Mouse (Mus musculus) MN1 (cell line): ENCODE results near the gene Il11ra1.
A peak's percentile ranks its signal among the peaks of the same experiment; 100 is the strongest.
"Not testable (repeated sequence)": the region's sequence is repeated elsewhere in the genome, so short reads cannot be mapped to it uniquely, and the experiment has no call there.

Experiments used
- DNase-seq: peaks from one replicate; pipeline ENCODE4 v3.0.0-alpha.2; 2016; ENCODE audit warnings: low spot score

The Il11ra1 gene

GRCm38 (mm10) chr4:41699783-41700182 lies at the start of gene Il11ra1:
TSS of gene Il11ra1 (plus strand) at chr4:41699989.
- not testable (repeated sequence) for DNase-seq

- peak; percentile 72 for DNase-seq
These were observed 46.5 kb upstream of the Il11ra1 start for GRCm38 (mm10) chr4:41653296-41653695.

- no peak for DNase-seq
These were observed 46.1 kb upstream of the Il11ra1 start for GRCm38 (mm10) chr4:41653730-41654129.

GRCm38 (mm10) chr4:41654217-41654616 lies 45.6 kb upstream of the Il11ra1 start:
- DNase-seq: peak; percentile 63

DNA sequence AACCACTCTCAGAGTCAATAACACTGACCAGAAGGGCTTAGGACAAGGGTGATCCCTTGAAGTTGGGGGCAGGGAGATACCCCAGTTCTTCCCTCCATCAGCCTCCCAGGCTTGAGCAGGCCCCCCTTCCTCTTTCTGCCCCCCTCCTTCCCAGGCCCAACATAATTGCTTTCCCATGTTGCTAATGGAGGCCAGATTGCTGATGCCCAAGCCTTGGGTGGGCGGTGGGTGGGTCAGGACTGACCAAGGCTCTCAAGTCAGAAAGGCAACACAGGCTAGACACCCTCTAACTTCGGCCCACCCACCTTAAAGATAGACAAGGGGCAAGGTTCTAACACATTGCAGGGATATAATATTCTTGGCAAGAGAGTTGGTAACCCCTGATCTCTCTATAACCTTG lies 44.3 kb upstream of the Il11ra1 start:
- DNase-seq: no peak

DNA sequence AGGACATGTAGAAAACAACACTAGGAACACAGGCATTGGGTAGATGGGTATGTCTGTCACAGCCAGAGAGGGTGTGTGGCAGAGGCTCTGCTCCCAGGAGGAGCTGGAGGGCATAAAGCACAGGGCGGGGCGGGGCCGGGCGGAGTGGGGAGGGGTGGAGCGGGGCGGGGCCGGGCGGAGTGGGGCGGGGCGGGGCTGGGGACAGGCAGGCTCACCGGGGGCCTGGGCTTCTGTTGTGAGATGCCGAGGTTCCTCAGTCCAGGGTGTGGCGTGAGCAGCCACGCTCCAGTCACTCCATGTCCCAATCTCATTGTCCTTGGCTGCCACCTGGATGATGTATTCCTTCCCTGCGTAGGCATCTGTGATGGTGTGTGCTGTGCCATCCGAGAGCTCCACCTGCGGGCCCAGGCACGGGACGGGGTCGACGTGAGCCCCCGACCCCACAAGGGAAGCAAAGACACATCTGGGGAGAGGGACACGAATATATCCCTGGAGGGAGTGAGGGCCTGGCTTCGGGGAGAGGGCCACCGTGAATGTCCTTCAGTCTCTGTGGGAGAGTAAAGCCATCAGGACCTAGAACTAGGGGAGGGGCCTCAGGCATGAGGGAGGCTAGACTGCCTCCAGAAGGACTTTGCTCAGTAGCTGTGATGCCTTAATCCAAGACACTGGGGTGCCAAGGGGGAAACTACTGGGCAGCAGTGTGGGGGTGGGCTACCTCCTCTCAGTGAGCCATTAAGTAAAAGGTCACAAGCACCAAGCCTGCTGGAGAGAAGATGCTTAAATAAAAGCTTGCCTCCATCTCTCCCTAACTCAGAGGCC lies 41.0 kb upstream of the Il11ra1 start:
- DNase-seq: peak; percentile 69

- DNase-seq: no peak
These were observed 40.2 kb upstream of the Il11ra1 start for GRCm38 (mm10) chr4:41659556-41659955.

GRCm38 (mm10) chr4:41660851-41661430 lies 38.8 kb upstream of the Il11ra1 start:
- DNase-seq: peak; percentile 90

DNA sequence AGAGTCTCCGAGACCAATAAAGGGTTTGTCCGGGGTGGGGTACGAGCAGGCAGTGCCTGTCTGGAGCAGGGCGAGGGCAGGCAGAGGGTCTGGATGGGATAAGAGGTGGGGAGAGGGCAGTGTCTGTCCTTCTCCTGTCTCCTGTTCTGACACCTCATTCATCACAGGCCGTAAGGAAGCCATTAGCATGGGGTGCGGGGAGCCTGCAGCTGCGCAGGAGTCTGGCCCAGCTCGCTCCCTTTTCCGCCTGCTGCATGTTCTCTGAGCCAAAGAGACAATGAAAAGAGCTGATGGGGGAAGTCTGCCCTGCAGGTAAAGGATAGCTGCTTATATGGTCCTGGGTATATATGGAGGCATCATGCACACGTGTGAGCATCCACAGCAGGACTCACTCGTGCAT lies 37.1 kb upstream of the Il11ra1 start:
- DNase-seq: no peak

DNA sequence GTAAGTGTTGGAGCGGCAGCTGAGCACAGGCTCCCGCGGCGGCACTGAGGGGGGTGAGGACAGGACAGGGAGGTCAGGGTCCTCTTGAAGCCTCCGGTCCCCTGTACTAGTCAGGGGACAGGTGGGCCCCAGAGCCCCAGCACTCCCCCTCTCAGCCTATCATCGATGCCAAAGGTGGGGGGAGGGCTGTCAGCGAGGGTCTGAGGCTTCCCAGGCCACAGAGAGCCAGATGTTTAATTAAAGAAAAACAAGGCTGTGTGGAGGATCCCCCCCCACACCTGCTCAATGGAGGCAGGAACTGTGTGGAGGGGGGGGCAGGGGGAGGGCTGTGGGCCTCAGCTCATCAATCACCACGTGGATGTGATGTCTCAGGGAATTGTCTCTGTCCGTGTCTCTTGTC lies 36.2 kb upstream of the Il11ra1 start:
- DNase-seq: no peak

DNA sequence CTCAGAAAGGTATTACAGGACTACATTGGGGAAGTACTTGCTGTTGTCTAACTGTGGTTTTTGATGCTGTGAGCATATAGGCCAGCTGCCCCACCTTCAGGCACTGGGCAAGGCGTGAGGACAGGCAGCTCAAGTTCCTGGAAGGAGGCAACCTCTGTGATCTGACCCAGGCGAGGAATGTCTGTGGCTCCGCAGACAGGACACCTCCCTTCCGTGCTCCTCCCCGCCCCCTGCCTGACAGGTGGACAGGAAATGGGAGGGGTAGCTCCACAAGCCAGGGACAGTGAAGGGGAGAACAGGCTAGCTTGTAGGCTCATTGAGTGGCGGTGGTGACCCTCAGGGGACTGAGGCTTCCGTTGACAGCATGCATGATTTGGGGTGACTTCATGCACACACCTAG lies 35.3 kb upstream of the Il11ra1 start:
- no peak for DNase-seq

- DNase-seq: no peak
These were observed 34.6 kb upstream of the Il11ra1 start for GRCm38 (mm10) chr4:41665009-41665675.

DNA sequence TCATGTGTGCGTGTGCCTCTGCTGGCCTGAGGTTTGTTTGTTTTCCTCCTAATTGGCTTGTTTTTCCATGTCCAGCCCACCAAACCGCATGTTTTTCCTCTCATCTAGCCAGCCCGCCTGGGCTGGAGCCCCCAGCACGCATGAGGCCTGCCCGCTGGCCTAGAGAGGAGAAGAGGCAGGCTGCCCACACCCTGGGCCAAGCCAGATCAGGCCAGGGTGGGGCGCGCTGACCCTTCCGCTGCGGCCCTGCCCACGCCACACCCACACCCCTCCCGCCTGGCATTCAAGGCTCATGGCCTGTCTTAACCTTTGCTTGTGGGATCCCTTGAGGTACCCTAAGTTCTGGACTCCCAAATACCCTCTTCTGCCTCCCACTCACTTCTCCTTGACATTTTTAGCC lies 33.1 kb upstream of the Il11ra1 start:
- peak; percentile 52 for DNase-seq

DNA sequence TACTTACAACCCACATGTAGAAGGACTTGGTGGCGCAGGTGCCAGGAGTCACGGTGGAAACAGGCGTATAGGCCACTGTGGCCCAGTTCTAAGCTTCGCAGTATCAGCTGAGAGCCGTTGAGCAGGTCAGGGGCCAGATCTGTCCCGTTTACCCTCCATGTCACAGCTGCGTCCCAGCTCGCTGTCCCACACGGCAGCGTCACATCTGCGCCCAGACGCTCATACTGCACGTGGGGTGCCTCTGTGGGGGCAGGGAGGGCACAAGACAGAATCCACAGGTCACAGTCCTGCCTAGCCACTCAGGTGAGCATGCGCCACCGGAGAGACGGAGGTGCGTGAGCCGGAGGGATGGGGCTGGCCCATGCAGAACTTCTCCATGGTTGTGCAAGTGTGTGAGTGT lies 29.0 kb upstream of the Il11ra1 start:
- no peak for DNase-seq

DNA sequence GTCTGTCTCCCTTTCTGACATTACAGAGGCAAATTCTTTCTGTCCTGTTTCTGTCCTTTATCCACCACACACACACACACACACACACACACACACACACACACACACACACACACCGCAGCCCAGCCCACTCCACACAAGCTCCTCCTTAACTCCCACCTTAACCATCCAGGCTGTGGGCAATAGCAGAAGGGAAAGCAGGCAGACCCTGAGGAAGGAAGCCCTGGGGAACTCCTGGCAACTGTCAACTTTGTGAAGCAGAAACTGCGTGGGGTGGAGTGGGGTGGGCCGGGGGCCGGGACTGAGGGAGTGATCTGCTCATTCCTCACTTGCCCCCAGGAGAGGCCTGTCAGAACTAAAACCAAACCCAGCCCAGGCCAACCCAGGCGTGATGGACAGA lies 28.3 kb upstream of the Il11ra1 start:
- DNase-seq: no peak

GRCm38 (mm10) chr4:41671963-41672480 lies 27.8 kb upstream of the Il11ra1 start:
- DNase-seq: no peak

DNA sequence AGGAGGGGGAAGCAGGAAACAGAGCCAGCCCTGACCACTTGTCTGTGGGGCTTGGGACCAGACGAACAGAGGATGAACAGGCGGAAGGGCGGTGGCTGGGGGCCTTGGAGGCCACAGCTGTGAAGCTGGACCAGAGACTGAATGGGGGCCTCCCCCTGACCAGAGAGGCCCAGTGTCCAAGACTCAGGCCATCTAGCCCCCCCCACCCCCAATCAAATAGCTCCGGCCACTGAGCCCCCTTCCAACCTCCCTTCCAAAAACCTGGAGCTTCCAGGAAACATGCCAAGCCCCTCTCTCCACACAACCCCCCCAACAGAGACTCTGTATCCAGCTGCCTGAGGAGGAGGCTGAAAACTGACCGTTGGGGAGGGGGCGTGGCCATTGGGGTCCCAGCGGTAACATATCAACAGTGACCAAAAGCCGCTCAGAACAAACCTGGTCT lies 27.2 kb upstream of the Il11ra1 start:
- peak; percentile 32 for DNase-seq

GRCm38 (mm10) chr4:41673186-41673585 lies 26.6 kb upstream of the Il11ra1 start:
- peak; percentile 49 for DNase-seq

- DNase-seq: peak; percentile 68
These were observed 23.4 kb upstream of the Il11ra1 start for GRCm38 (mm10) chr4:41676248-41677005.

GRCm38 (mm10) chr4:41677006-41677629 lies 22.7 kb upstream of the Il11ra1 start:
- DNase-seq: peak; percentile 78

GRCm38 (mm10) chr4:41678863-41679262 lies 20.9 kb upstream of the Il11ra1 start:
- no peak for DNase-seq

- DNase-seq: no peak
These were observed 20.5 kb upstream of the Il11ra1 start for GRCm38 (mm10) chr4:41679291-41679690.
